ENCODE assay signal across 15 mouse cellular contexts in the genomic region with DNA sequence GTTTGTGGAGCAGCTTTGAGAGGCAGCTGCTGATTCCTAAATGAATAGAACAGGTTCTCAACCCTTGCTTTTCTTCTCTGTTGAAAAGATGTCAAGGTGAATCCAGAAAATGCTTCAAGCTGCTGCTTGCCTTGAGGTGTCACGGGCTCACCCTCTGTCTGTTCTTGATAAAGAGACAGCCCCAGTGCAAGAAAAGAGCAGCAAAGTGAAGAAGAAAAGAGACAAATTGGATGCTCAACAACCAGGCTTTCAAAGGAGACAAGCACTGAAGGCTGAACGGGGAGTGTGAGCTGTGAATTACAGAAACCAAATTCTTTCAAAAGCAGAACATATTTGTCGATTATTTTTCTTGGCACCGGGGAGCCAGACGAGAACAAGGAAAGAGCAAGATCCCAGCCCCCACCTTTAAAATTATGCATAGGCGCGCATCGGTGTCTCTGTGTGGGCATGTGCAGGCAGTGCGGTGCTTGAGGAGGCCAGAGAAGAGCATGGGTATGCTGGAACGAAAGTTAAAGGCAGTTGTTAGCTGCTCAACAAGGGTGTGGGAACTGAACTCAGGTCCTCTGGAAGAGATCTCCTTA.
DNase-seq lines count a peak whose midpoint lies in the region; TF ChIP-seq lines count a peak whose summit lies in the region.
"Had no signal": no experiment of that assay in that cellular context is flagged by ENCODE, and none has a peak within 500 bp of the region (broad histone marks: within the 10 kb centered on the region; RNA-seq: fewer than 3 reads in every experiment).

No protein-coding gene starts in this region.

- no peaks in the 10 kb centered on the region for H3K27me3 ChIP-seq in myocyte (ENCODE audit: control insufficient read depth, insufficient read depth, insufficient read length)
- H3K27me3 ChIP-seq: hindbrain, embryonic 15.5 days had no signal

- H3K27ac ChIP-seq in gastrocnemius, adult 2 months, result peak overlapping the region; percentile 79; the same call in 1 of the 2 replicates
- H3K27ac ChIP-seq in left cerebral cortex, adult 2 months, result peak overlapping the region; percentile 67
- H3K27ac ChIP-seq in cortical plate, adult 2 months (ENCODE audit: insufficient read depth, low read length), result peak overlapping the region; percentile 17; the same call in 1 of the 2 replicates
- H3K27ac ChIP-seq: hindbrain, embryonic 15.5 days had no signal

- no peak overlapping the region for H3ac ChIP-seq in myocyte (ENCODE audit: control insufficient read depth, insufficient read length)

- H3K79me2 ChIP-seq in myocyte (ENCODE audit: control insufficient read depth, insufficient read depth), result no peaks in the 10 kb centered on the region

- H3K4me1 ChIP-seq in cortical plate, adult 2 months (ENCODE audit: control insufficient read depth, insufficient read depth, low read length), result peaks cover 7% of the 10 kb centered on the region

- TF ChIP-seq CTCF in gastrocnemius, adult 2 months (IDR thresholded peaks at IDR 0.05), result no peak
- TF ChIP-seq CTCF in left cerebral cortex, adult 2 months (IDR thresholded peaks at IDR 0.05), result no peak
- TF ChIP-seq CTCF in cortical plate, adult 2 months (IDR thresholded peaks at IDR 0.05; ENCODE audit: extremely low read depth, insufficient read depth, low read length), result no peak

- H3K4me3 ChIP-seq in gastrocnemius, adult 2 months, result no peak overlapping the region
- no peak overlapping the region for H3K4me3 ChIP-seq in left cerebral cortex, adult 2 months
- no peak overlapping the region for H3K4me3 ChIP-seq in cortical plate, adult 2 months (ENCODE audit: insufficient read depth, low read length)
- no peak overlapping the region for H3K4me3 ChIP-seq in myocyte
- H3K4me3 ChIP-seq: hindbrain, embryonic 15.5 days had no signal

- intact Hi-C loops in gastrocnemius, adult 2 months (cut with DNase I), result no loop called here
- intact Hi-C loops in left cerebral cortex, adult 2 months (cut with DNase I), result loop anchor here (1.0 to 5.0 kb wide), 4 partner anchors 18 to 274 kb away; no protein-coding TSS in a partner anchor
- intact Hi-C loops in left cerebral cortex, postnatal 14 days (cut with DNase I), result loop anchor here (5.0 kb wide), 1 partner anchor 275 kb away; no protein-coding TSS in a partner anchor

- no peaks in the 10 kb centered on the region for H3K36me3 ChIP-seq in myocyte (ENCODE audit: control insufficient read depth, insufficient read depth)
- H3K36me3 ChIP-seq: hindbrain, embryonic 15.5 days had no signal

- H3K4me2 ChIP-seq in myocyte (ENCODE audit: low read depth), result peak overlapping the region; percentile 3
- H3K4me2 ChIP-seq: hindbrain, embryonic 15.5 days; midbrain, embryonic 11.5 days had no signal

- no peak for TF ChIP-seq POLR2A in cortical plate, adult 2 months (IDR thresholded peaks at IDR 0.05; ENCODE audit: extremely low read depth, insufficient read depth, low read length)
- no peak for TF ChIP-seq POLR2A in myocyte (IDR thresholded peaks at IDR 0.05; ENCODE audit: insufficient read length, low read depth)

- DNase-seq in gastrocnemius, adult 2 months, result no peak
- no peak for DNase-seq in gastrocnemius, postnatal 10 days
- no peak for DNase-seq in left cerebral cortex, adult 2 months (ENCODE audit: extremely low spot score in 1 of 2, low spot score in 2 of 2)
- no peak for DNase-seq in left cerebral cortex, postnatal 14 days (ENCODE audit: low spot score in 2 of 2)
- no peak for DNase-seq in thymus, postnatal 4 days
- DNase-seq: adrenal gland, postnatal 10 days; cerebellum, adult 9-11 months; lung, adult 2 months; lung, postnatal 36 days; retina, postnatal 1 day; thymus, adult 2 months had no signal

TF ChIP-seq in myocyte, 11 proteins besides CTCF, POLR2A, EP300 and RAD21:
- no peak for TF ChIP-seq USF1 (IDR thresholded peaks at IDR 0.05; ENCODE audit: low read depth)
- TF ChIP-seq CEBPB (IDR thresholded peaks at IDR 0.05; ENCODE audit: insufficient read depth, poor library complexity, severe bottlenecking), result no peak
- no peak for TF ChIP-seq MAX (IDR thresholded peaks at IDR 0.05; ENCODE audit: low read depth)
- TF ChIP-seq MYOG (IDR thresholded peaks at IDR 0.05; ENCODE audit: control insufficient read depth in 1 of 3, insufficient read depth in 1 of 3, insufficient read length in 2 of 3, low read depth in 2 of 3), result no peak
- no peak for TF ChIP-seq REST (IDR thresholded peaks at IDR 0.05; ENCODE audit: insufficient read depth, insufficient read length)
- TF ChIP-seq POLR2AphosphoS2 (IDR thresholded peaks at IDR 0.05; ENCODE audit: insufficient read length, low read depth), result no peak
- TF ChIP-seq MYOD1 (IDR thresholded peaks at IDR 0.05; ENCODE audit: control insufficient read depth in 1 of 3, insufficient read length in 2 of 3, low read depth in 2 of 3), result no peak
- no peak for TF ChIP-seq TCF12 (IDR thresholded peaks at IDR 0.05; ENCODE audit: insufficient read depth, poor library complexity, severe bottlenecking)
- TF ChIP-seq E2F4 (IDR thresholded peaks at IDR 0.05; ENCODE audit: insufficient read depth), result no peak
- no peak for TF ChIP-seq TCF3 (IDR thresholded peaks at IDR 0.05; ENCODE audit: insufficient read length, low read depth)
- TF ChIP-seq SRF (IDR thresholded peaks at IDR 0.05; ENCODE audit: control insufficient read depth, insufficient read length, low read depth), result no peak

Comparison
In these comparisons a context has a peak if more than half of its experiments do, and no peak if none do; other contexts are left out.
1. H3K27ac ChIP-seq: peak in every context shown above with its lines; median percentile 79 in gastrocnemius, adult 2 months; 67 in left cerebral cortex, adult 2 months; 17 in cortical plate, adult 2 months.